Mouse (Mus musculus) myocyte (in vitro differentiated cells): ENCODE data around the gene Scml4. TPM values are rescaled to one million over a fixed set of nuclear protein-coding genes. Genes with fewer than 3 reads are reported as not detected.

Source experiments
- H3K27me3 ChIP-seq: one replicate; pipeline ENCODE4 v1.6.1; 2011; ENCODE audit not compliant: control insufficient read depth, insufficient read depth, insufficient read length
- H3K36me3 ChIP-seq: one replicate; pipeline ENCODE4 v1.6.1; 2011; ENCODE audit not compliant: control insufficient read depth, insufficient read depth
- H3K4me2 ChIP-seq: one replicate; pipeline ENCODE4 v1.6.1; 2011; ENCODE audit warnings: low read depth, control low read depth
- H3K4me3 ChIP-seq: one replicate; pipeline ENCODE4 v1.5.1; 2011; ENCODE audit warnings: mild to moderate bottlenecking, control low read depth, moderate library complexity
- H3K79me2 ChIP-seq: one replicate; pipeline ENCODE4 v1.6.1; 2011; ENCODE audit not compliant: control insufficient read depth, insufficient read depth
- H3ac ChIP-seq: one replicate; pipeline ENCODE4 v1.6.1; 2011; ENCODE audit not compliant: control insufficient read depth, insufficient read length
- CEBPB ChIP-seq: IDR thresholded peaks from 2 replicates; pipeline ENCODE4 v1.6.1; 2011; ENCODE audit warnings: mild to moderate bottlenecking, moderate library complexity; ENCODE audit not compliant: poor library complexity, insufficient read depth, severe bottlenecking
- E2F4 ChIP-seq: IDR thresholded peaks from one replicate; pipeline ENCODE4 v1.6.1; 2011; ENCODE audit warnings: mild to moderate bottlenecking, control low read depth, moderate library complexity; ENCODE audit not compliant: insufficient read depth
- MAX ChIP-seq: IDR thresholded peaks from one replicate; pipeline ENCODE4 v1.6.1; 2011; ENCODE audit warnings: low read depth, mild to moderate bottlenecking, control low read depth
- MYOD1 ChIP-seq, 3 experiments: IDR thresholded peaks; one replicate each; pipeline ENCODE4 v1.6.1; 2011; ENCODE audit warnings: control low read depth in 2 of 3, low read depth in 2 of 3, mild to moderate bottlenecking in 2 of 3, moderate library complexity in 1 of 3; ENCODE audit not compliant: insufficient read length in 2 of 3, control insufficient read depth in 1 of 3
- MYOG ChIP-seq, 3 experiments: IDR thresholded peaks; one replicate each; pipeline ENCODE4 v1.6.1; 2011; ENCODE audit warnings: control low read depth in 2 of 3, low read depth in 2 of 3, mild to moderate bottlenecking in 2 of 3; ENCODE audit not compliant: insufficient read length in 2 of 3, control insufficient read depth in 1 of 3, insufficient read depth in 1 of 3
- POLR2A ChIP-seq: IDR thresholded peaks from one replicate; pipeline ENCODE4 v1.6.1; 2011; ENCODE audit warnings: low read depth, mild to moderate bottlenecking, control low read depth, moderate library complexity; ENCODE audit not compliant: insufficient read length
- POLR2AphosphoS2 ChIP-seq: IDR thresholded peaks from one replicate; pipeline ENCODE4 v1.6.1; 2011; ENCODE audit warnings: low read depth, control low read depth; ENCODE audit not compliant: insufficient read length
- REST ChIP-seq: IDR thresholded peaks from one replicate; pipeline ENCODE4 v1.6.1; 2011; ENCODE audit warnings: mild to moderate bottlenecking, control low read depth, moderate library complexity; ENCODE audit not compliant: insufficient read depth, insufficient read length
- SRF ChIP-seq: IDR thresholded peaks from one replicate; pipeline ENCODE4 v1.6.1; 2011; ENCODE audit warnings: low read depth; ENCODE audit not compliant: control insufficient read depth, insufficient read length
- TCF12 ChIP-seq: IDR thresholded peaks from one replicate; pipeline ENCODE4 v1.6.1; 2011; ENCODE audit warnings: mild to moderate bottlenecking, control low read depth; ENCODE audit not compliant: poor library complexity, insufficient read depth, severe bottlenecking
- TCF3 ChIP-seq: IDR thresholded peaks from one replicate; pipeline ENCODE4 v1.6.1; 2011; ENCODE audit warnings: low read depth, control low read depth; ENCODE audit not compliant: insufficient read length
- USF1 ChIP-seq: IDR thresholded peaks from one replicate; pipeline ENCODE4 v1.6.1; 2011; ENCODE audit warnings: low read depth, mild to moderate bottlenecking, control low read depth, moderate library complexity
- polyA plus RNA-seq: library from polyadenylated mRNA; unstranded; fragments of >200 nt; fragmentation: generic; extraction: Trizol; gene quantifications from one replicate; pipeline ENCODE4 v1.2.1, GENCODE M21; 2012; ENCODE audit warnings: missing spikeins

The Scml4 gene
- polyA plus RNA-seq, 1 experiment, result 5.7 TPM

DNA sequence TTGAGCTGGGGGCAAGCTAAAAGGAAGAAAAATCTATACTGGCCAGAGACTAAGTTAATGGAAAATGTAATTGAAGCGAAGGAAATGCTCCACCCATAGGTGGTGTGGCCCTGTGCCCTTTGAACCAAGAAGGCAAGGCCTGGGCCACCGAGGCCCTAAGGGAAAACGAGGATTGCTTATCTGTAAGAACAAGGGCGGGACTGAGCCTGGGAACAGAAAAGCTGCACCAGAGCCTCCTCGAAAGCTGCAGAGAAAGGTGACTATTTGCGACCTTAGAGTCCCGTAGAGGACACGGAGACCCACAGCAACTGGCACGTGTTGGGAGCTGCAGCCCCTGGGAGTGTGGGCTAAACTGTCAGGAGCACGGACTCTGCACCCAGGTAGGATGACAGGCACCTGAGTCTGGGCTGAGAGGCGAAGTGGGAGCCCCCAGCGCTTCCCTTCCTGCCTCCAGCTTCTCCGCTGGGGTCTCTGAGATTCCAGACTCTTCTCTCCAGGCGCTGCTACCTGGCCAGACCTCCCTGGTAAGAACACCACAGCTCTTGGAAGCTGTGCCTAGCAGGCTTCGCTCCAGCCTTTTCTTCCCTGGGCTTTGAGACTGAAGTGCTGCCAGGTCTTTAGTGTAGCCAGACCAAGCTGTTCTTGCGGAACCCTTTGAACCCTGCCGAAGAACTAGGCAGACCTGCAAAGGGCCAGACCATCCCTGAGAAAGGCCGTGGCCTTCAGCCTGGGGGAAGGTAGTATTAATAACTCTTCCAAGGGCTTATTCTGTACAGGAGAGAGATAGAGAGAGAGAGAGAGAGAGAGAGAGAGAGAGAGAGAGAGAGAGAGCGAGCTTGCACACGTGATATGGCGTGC is 80.3 kb downstream of the Scml4 start:
- Histone ChIP-seq H3K4me3 (no peak overlapping the region), H3K27me3 (no peaks in the 10 kb centered on the region)
- no peak for TF ChIP-seq MYOD1 (IDR thresholded peaks at IDR 0.05; ENCODE audit: control insufficient read depth in 1 of 3, insufficient read length in 2 of 3, low read depth in 2 of 3)
- no peak for TF ChIP-seq MAX
- TF ChIP-seq TCF3, result no peak
- no peak for TF ChIP-seq REST
- no peak for TF ChIP-seq TCF12
- no peak for TF ChIP-seq POLR2AphosphoS2

GRCm38 (mm10) chr10:42941278-42941677 is 81.1 kb downstream of the Scml4 start:
- Histone ChIP-seq H3K4me2 (no peak overlapping the region), H3K36me3 (no peaks in the 10 kb centered on the region), H3K4me3 (no peak overlapping the region), H3K27me3 (no peaks in the 10 kb centered on the region), H3ac (no peak overlapping the region), H3K79me2 (no peaks in the 10 kb centered on the region)
- TF ChIP-seq SRF, result no peak
- TF ChIP-seq TCF3, result no peak
- no peak for TF ChIP-seq CEBPB
- no peak for TF ChIP-seq E2F4
- TF ChIP-seq TCF12, result no peak

More for the DNA sequence above, 80.3 kb downstream of the Scml4 start:
- H3K4me2 ChIP-seq, result no peak overlapping the region
- no peak overlapping the region for H3ac ChIP-seq
- H3K36me3 ChIP-seq, result no peaks in the 10 kb centered on the region
- H3K79me2 ChIP-seq, result no peaks in the 10 kb centered on the region

DNA sequence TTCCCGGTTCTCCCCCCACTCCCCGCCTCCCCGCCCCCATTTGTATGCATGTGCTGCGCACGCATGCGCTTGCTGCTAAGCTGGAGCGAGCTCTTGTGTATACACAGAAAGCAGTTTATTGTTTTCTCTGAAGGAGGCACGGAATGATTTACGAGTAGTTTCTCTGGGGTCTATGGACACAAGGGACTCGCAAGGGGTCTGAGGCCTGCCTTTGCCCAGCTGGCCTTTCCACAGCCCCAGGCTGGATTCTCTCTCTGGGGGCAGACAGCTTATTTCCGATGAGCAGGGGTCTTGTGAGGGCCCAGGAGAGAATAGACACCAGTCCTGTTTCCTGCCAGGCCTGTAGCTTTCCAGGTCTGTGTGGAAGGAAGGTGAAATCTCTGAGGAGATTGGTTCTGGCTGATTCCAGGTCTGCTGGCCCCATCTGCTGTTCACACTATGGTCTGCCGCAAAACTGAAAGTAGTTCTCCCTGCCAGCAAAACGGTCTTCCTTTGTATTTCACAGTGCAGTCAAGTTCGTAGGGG is 81.6 kb downstream of the Scml4 start:
- Histone ChIP-seq H3K4me3 (no peak overlapping the region), H3ac (no peak overlapping the region), H3K4me2 (no peak overlapping the region), H3K36me3 (no peaks in the 10 kb centered on the region), H3K27me3 (no peaks in the 10 kb centered on the region), H3K79me2 (no peaks in the 10 kb centered on the region)
- TF ChIP-seq SRF (no peak), TCF12 (no peak), POLR2A (no peak), POLR2AphosphoS2 (no peak), CEBPB (no peak), MYOG (IDR thresholded peaks at IDR 0.05; ENCODE audit: control insufficient read depth in 1 of 3, insufficient read depth in 1 of 3, insufficient read length in 2 of 3, low read depth in 2 of 3) (no peak), MYOD1 (IDR thresholded peaks at IDR 0.05; ENCODE audit: control insufficient read depth in 1 of 3, insufficient read length in 2 of 3, low read depth in 2 of 3) (no peak), MAX (no peak), TCF3 (no peak), USF1 (no peak), REST (no peak), E2F4 (no peak)

DNA sequence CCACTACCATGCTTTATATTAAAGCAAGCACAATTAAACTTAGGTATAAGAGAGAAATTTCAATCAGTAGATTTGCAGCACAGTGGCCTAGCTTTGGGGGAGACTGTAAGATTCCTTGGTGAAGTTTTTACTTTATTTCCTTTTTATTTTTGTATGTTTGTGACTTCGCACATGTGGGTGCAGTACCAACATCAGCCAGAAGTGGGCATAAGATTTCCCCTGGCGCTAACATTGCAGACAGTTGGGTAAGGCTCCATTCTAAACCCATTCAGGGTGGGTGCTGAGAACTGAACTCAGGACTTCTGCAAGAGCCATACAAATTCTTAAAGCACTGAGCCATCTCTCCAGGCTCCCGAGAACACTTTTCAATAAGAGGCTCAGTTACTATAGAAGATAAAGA is 82.1 kb downstream of the Scml4 start:
- Histone ChIP-seq H3K4me3 (no peak overlapping the region), H3K4me2 (no peak overlapping the region), H3K27me3 (no peaks in the 10 kb centered on the region), H3ac (no peak overlapping the region), H3K79me2 (no peaks in the 10 kb centered on the region), H3K36me3 (no peaks in the 10 kb centered on the region)
- TF ChIP-seq MYOG (IDR thresholded peaks at IDR 0.05; ENCODE audit: control insufficient read depth in 1 of 3, insufficient read depth in 1 of 3, insufficient read length in 2 of 3, low read depth in 2 of 3) (no peak), TCF3 (no peak), CEBPB (no peak), POLR2A (no peak), USF1 (no peak), SRF (no peak), MAX (no peak), REST (no peak), TCF12 (no peak), POLR2AphosphoS2 (no peak), E2F4 (no peak), MYOD1 (IDR thresholded peaks at IDR 0.05; ENCODE audit: control insufficient read depth in 1 of 3, insufficient read length in 2 of 3, low read depth in 2 of 3) (no peak)

- TF ChIP-seq E2F4, result no peak
- TF ChIP-seq POLR2AphosphoS2, result no peak
- no peak for TF ChIP-seq CEBPB
- TF ChIP-seq MAX, result no peak
- no peak for TF ChIP-seq MYOD1 (IDR thresholded peaks at IDR 0.05; ENCODE audit: control insufficient read depth in 1 of 3, insufficient read length in 2 of 3, low read depth in 2 of 3)
- no peak for TF ChIP-seq REST
- no peak for TF ChIP-seq USF1
- no peak for TF ChIP-seq MYOG (IDR thresholded peaks at IDR 0.05; ENCODE audit: control insufficient read depth in 1 of 3, insufficient read depth in 1 of 3, insufficient read length in 2 of 3, low read depth in 2 of 3)
- no peak for TF ChIP-seq POLR2A
- TF ChIP-seq SRF, result no peak
- TF ChIP-seq TCF12, result no peak
- no peak for TF ChIP-seq TCF3
- no peak overlapping the region for H3K4me2 ChIP-seq
- H3K4me3 ChIP-seq, result no peak overlapping the region
- H3K36me3 ChIP-seq, result no peaks in the 10 kb centered on the region
- H3ac ChIP-seq, result no peak overlapping the region
- no peaks in the 10 kb centered on the region for H3K79me2 ChIP-seq
- no peaks in the 10 kb centered on the region for H3K27me3 ChIP-seq
These were observed 85.1 kb downstream of the Scml4 start for GRCm38 (mm10) chr10:42945316-42945715.
